Mouse (Mus musculus) ES-E14 (cell line): ENCODE data around the gene Rnf31.

ENCODE experiments used
- HCFC1 ChIP-seq: IDR thresholded peaks from 2 replicates; pipeline ENCODE4 v1.6.1; 2012; ENCODE audit warnings: low read length, inconsistent platforms, borderline replicate concordance; ENCODE audit not compliant: insufficient read depth
- ZC3H11A ChIP-seq: IDR thresholded peaks from 2 replicates; pipeline ENCODE4 v1.6.1; 2012; ENCODE audit warnings: low read depth, mild to moderate bottlenecking, inconsistent platforms, low read length, borderline replicate concordance
- ZNF384 ChIP-seq: IDR thresholded peaks from 2 replicates; pipeline ENCODE4 v1.6.1; 2012; ENCODE audit warnings: low read depth, low read length, inconsistent platforms

GRCm38 (mm10) chr14:55560202-55561073 is 31.1 kb upstream of the Rnf31 start, which contains the start of gene A730061H03Rik:
- TF ChIP-seq ZC3H11A = no peak
- TF ChIP-seq HCFC1 = 0 out of 2 replicates have a peak, but pooled peaks have one; percentile 55
- TF ChIP-seq ZNF384 = no peak
